Mouse (Mus musculus) liver, embryonic 13.5 days (tissue): ENCODE results near the gene Erich3. TPM values are rescaled to one million over a fixed set of nuclear protein-coding genes. Genes with fewer than 3 reads are reported as not detected.

ENCODE experiments used
- ATAC-seq: fragments of 200-750 bp; cut with Nextera tagmentation; 2 replicates; pipeline ENCODE4 v1.8.0; 2017; ENCODE audit warnings: low read depth, mild to moderate bottlenecking, moderate number of reproducible peaks, moderate library complexity
- DNase-seq: peaks from one replicate; pipeline ENCODE4 v3.0.0; 2022
- H3K27ac ChIP-seq: fragments of 300-500 bp; sonication (generic); 2 replicates; pipeline ENCODE4 v1.5.1; 2015; ENCODE audit warnings: moderate library complexity, mild to moderate bottlenecking, inconsistent platforms
- H3K27me3 ChIP-seq: fragments of 300-500 bp; sonication (generic); 2 replicates; pipeline ENCODE4 v1.6.1; 2015; ENCODE audit warnings: mild to moderate bottlenecking, inconsistent platforms
- H3K36me3 ChIP-seq: fragments of 300-500 bp; sonication (generic); 2 replicates; pipeline ENCODE4 v1.6.1; 2015; ENCODE audit warnings: mild to moderate bottlenecking, inconsistent platforms
- H3K4me1 ChIP-seq: fragments of 300-500 bp; sonication (generic); replicated peaks from 2 replicates; pipeline ENCODE4 v1.6.1; 2015; ENCODE audit warnings: inconsistent platforms
- H3K4me2 ChIP-seq: fragments of 300-500 bp; sonication (generic); 2 replicates; pipeline ENCODE4 v1.6.1; 2015; ENCODE audit warnings: inconsistent platforms, mild to moderate bottlenecking, moderate library complexity
- H3K4me3 ChIP-seq: fragments of 300-500 bp; sonication (generic); replicated peaks from 2 replicates; pipeline ENCODE4 v1.5.1; 2015; ENCODE audit warnings: mild to moderate bottlenecking, inconsistent platforms
- H3K9ac ChIP-seq: fragments of 300-500 bp; sonication (generic); 2 replicates; pipeline ENCODE4 v1.6.1; 2015; ENCODE audit warnings: mild to moderate bottlenecking, inconsistent platforms
- H3K9me3 ChIP-seq: fragments of 300-500 bp; sonication (generic); replicated peaks from 2 replicates; pipeline ENCODE4 v1.6.1; 2016; ENCODE audit warnings: inconsistent platforms
- WGBS: fragments of 180-500 bp; shearing (Covaris S2); methylation state at CpG from one replicate; pipeline ENCODE4 v1.1.7; 2015; ENCODE audit not compliant: insufficient replicate concordance; 5-methylcytosine and 5-hydroxymethylcytosine counted together
- polyA plus RNA-seq: library from polyadenylated mRNA; unstranded; fragments of >200 nt; fragmentation: Nextera tagmentation; extraction: Ambion mirVana; gene quantifications from 2 replicates; pipeline ENCODE4 v1.2.1, GENCODE M21; 2015

Erich3 gene
- polyA plus RNA-seq, 1 experiment from 2014 or later = not detected

DNA sequence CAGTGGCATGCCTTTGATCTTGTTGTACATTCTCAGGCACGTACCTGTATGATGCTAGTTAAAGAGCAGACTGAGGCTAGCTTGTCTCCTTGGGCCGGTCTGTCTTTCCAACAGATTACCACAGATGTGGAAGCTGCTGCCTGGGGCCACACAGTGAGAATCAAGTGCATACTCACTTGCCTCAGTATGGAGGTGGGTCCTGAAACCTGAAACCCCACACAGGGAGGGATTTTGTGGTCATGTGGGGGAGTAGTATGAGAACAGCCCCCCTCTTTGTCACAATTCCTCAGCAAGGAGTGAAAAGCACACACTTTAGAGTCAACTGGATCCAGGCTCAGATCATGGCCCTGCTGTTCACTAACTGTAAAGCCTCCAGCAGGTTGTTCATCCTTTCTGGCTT is 151.9 kb downstream of the Erich3 start:
- WGBS = 48% methylated on average over 2 of the region's 2 CpGs
- H3K9ac ChIP-seq = no peak overlapping the region
- H3K4me3 ChIP-seq = no peak overlapping the region
- DNase-seq (no peak), ATAC-seq (no peak)
- H3K36me3 ChIP-seq = no peaks in the 10 kb centered on the region
- H3K9me3 ChIP-seq = no peaks in the 10 kb centered on the region
- peaks cover 6% of the 10 kb centered on the region; the same call in 1 of the 2 replicates for H3K27me3 ChIP-seq
- no peak overlapping the region for H3K27ac ChIP-seq
- no peak overlapping the region for H3K4me2 ChIP-seq
- H3K4me1 ChIP-seq = no peaks in the 10 kb centered on the region

DNA sequence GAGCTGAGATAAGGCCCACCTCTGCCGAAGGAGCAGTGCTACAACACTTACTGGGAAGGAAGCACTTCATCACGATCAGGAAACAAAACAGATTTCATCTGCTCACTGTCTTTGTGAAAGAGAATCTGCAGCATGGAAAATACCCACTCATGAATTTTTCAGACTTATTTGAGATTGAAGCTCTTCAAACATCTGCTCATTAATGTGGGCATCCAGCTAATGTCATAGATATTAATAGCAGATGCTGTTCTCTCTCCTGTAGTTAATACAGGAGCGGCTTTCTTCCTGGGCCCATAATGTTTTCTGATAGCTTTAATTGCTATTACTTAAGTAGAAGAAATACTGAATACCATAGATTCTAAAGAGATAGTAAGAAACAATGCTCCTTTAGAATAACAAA is 152.6 kb downstream of the Erich3 start:
- no peaks in the 10 kb centered on the region for H3K9me3 ChIP-seq
- WGBS = 50% methylated on average over 3 of the region's 3 CpGs
- H3K27ac ChIP-seq = no peak overlapping the region
- H3K4me1 ChIP-seq = no peaks in the 10 kb centered on the region
- no peak overlapping the region for H3K4me2 ChIP-seq
- peaks cover 6% of the 10 kb centered on the region; the same call in 1 of the 2 replicates for H3K27me3 ChIP-seq
- H3K36me3 ChIP-seq = no peaks in the 10 kb centered on the region
- H3K4me3 ChIP-seq = no peak overlapping the region
- DNase-seq = no peak
- no peak for ATAC-seq
- no peak overlapping the region for H3K9ac ChIP-seq

DNA sequence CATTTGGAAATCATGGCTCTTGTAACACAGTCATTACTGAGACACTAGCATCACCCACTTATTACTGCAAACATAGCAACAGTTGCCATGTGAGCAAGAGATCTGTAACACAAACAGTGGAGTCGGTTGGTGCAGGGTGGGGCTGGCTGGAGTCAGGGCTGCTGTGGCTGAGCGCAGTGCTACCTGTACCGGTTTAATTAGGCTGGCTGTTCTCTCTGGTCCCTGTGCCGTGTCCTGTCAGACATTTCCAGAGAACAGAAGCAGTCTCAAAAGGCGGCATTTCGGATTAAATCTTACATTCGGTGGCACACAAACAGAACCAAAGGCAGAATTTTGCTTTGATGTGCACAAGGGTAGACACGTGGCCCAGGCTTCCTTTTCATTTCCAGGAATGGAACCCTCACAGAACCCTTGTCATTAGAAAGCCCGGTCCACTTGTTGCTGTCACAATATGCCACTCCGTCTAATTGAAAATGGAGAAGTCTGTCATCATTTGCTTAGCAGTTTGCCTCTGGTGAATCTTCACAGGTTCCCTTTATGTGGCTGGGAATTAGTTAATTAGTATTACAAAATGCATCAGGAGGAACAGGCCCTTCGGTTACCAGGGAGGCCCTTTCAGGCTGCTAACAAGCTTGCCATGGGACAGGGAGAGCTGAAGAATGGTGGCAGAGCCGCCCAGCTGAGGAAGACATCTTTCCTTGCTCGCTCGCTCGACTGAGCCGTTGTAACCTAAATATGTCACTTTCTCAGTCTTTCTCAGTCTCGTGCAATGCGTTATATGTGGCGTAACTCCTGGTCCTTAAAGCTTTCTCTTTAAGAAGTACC is 153.4 kb downstream of the Erich3 start:
- Histone ChIP-seq H3K9ac (no peak overlapping the region), H3K4me3 (no peak overlapping the region), H3K36me3 (no peaks in the 10 kb centered on the region), H3K27ac (no peak overlapping the region), H3K4me1 (no peaks in the 10 kb centered on the region), H3K27me3 (peaks cover 6% of the 10 kb centered on the region; the same call in 1 of the 2 replicates), H3K9me3 (no peaks in the 10 kb centered on the region), H3K4me2 (no peak overlapping the region)
- WGBS = 39% methylated on average over 19 of the region's 19 CpGs
- DNase-seq = no peak
- ATAC-seq = no peak

Other genes starting within 250 kb of the Erich3 start
- gene Cryz, start 67.1 kb upstream of the Erich3 start, polyA plus RNA-seq = 13.6 and 14.6 TPM in 2 replicates
- gene Tyw3, start 66.8 kb upstream of the Erich3 start, polyA plus RNA-seq = 3.8 and 4.2 TPM in 2 replicates